Mouse (Mus musculus): ENCODE measurements around the gene Plcb2.

DNA sequence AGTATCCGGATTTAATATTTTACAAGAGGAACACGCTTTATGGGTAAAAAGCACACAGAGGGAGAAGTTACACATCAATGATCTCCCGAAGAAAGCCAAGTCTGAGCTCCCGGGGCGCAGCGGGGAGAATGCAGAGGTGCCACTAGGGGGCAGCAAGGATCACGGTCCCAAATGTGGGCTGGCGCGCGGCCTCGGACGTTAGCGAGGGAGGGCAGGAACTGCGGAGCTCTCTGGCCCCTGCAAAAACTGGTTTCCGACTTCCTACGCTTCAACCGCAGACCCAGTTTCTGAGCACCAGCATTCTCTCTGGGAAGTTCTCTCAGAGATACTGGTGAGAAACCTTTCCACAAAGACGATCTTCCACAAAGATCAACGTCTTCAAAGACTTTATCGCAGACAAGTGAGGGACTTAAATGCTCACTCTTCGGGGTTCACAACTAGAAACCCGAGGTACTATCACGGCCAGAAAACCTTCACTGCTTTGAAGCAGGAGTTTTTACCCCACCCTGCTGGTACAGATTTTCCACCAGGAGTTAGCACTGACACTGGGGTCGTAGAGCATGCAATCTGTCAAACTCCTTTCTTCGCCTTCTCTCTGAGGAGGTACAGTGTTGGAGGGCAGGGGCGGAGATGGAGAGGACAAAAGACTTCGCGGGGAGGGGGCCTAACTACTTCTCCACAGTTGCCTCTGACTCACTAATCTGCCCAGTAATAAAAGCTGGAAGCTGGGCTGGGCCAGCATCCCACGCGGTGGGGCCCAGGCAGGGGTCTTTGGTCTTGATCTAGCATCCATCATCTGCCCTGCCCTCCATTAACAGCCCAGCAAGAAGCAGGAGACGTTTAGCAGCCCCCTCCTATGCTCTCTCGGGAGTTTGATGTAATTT lies 27.8 kb downstream of the Plcb2 start:
- TF ChIP-seq CTCF (IDR thresholded peaks at IDR 0.05; ENCODE audit: borderline replicate concordance, insufficient read depth, low read length) (peak; percentile 77), POLR2A (IDR thresholded peaks at IDR 0.05; ENCODE audit: low read depth, low read length) (no peak)

Measured in embryonic fibroblast, embryonic 13.5 days (primary cell).